Mouse (Mus musculus): ENCODE data around the gene Wwc1. TPM values are rescaled to one million over a fixed set of nuclear protein-coding genes. Genes with fewer than 3 reads are reported as not detected.
A peak's percentile ranks its signal among the peaks of the same experiment; 100 is the strongest.
"Not testable (repeated sequence)": the region's sequence is repeated elsewhere in the genome, so short reads cannot be mapped to it uniquely, and the experiment has no call there.

The Wwc1 gene
- total RNA-seq, 2 experiments from 2014 or later: not detected

- ATAC-seq (replicated peaks; ENCODE audit: low FRiP score, poor library complexity, severe bottlenecking): not testable (repeated sequence)
These were observed 137.8 kb downstream of the Wwc1 start for GRCm38 (mm10) chr11:35842560-35842959.

DNA sequence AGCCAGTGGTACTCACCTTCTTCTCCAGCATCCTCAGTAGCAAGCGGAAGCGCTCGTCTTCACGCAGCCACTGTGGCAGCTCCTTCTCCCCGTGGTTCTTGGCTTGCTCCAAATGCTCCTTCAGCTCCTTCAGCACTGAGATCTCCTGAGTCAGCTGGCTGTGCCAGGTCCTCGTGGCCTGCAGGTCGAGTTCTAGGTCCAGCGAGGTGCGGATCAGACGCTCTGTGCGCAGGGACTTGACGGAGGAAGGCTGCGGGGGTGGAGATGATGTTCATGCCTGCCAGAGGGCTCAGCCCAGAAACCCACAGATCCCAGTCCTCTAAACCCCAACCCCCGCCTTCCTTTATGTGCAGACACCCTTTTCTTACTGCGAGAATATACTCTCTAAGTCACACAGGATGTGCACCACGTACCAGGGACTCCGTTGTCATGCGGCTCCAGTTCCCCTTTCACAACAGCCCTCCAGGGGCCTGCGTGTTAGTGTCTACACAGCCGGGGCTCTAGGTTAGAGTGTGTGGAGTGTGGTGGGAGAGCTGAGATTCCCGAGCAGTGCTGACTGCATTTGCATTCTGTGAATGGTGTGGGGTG, 138.5 kb downstream of the Wwc1 start:
- ATAC-seq (replicated peaks; ENCODE audit: low FRiP score, poor library complexity, severe bottlenecking): no peak

DNA sequence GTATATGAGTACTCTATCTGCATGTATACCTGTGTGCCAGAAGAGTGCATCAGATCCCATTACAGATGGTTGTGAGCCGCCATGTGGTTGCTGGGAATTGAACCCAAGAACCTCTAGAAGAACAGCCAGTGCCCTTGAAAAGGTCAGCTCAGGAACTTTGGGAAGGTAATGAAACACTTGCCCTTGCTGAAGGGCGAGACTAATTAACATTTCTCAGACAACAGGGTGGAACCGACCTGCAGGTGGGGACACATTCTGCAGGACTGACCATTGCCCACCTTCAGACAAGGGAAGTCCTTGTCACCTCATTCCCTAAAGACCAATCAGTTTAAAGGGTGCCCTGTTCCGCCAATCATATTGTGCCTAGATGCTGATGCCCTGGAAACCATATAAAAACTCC, 139.5 kb downstream of the Wwc1 start:
- ATAC-seq (replicated peaks; ENCODE audit: low FRiP score, poor library complexity, severe bottlenecking): not testable (repeated sequence)

GRCm38 (mm10) chr11:35840282-35840681, 140.0 kb downstream of the Wwc1 start:
- no peak for ATAC-seq (replicated peaks; ENCODE audit: low FRiP score, poor library complexity, severe bottlenecking)

GRCm38 (mm10) chr11:35838345-35839338, 141.7 kb downstream of the Wwc1 start:
- ATAC-seq (replicated peaks; ENCODE audit: low FRiP score, poor library complexity, severe bottlenecking): peak; percentile 92

GRCm38 (mm10) chr11:35837156-35838126, 142.9 kb downstream of the Wwc1 start:
- no peak for ATAC-seq (replicated peaks; ENCODE audit: low FRiP score, poor library complexity, severe bottlenecking)

DNA sequence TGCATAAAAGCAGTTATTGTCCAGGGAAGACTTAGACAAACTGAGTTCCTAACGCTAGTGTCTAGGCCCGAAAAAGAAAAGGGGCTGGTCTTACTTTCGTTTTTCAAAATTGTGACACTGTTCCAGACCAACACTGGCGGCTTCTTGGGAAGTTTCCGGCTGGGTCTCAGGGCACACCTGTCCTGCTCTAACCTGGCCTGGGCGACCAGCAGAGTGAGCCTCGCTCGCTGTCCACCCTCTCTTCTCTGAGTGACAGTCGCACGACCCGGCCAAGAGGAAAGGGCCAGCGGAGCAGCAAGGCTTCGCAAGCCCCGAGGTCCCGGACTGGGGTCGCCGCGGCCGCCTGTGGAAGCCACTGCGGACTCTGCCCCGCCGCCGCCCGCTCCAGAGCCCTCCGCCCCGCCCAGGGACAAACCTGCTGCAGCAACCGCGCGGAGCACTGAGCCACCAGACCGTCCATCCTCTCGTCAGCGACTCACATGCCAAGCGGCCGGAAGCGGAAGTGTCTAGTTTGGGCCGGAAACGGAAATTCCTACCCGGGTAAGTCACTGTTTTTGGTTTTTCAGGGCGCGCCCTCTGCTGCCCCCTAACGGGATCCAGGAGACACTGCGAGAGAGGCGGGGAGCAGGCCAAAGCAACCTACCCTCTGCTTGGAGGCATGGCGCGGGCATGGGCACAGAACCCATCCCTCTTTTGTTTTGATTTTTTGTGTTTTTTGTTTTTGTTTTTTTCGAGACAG, 146.1 kb downstream of the Wwc1 start, which contains the start of gene Rars:
Rars (minus strand) TSS at position 485 of the 739 bp plus-strand sequence.
- ATAC-seq (replicated peaks; ENCODE audit: low FRiP score, poor library complexity, severe bottlenecking): peak; percentile 91

DNA sequence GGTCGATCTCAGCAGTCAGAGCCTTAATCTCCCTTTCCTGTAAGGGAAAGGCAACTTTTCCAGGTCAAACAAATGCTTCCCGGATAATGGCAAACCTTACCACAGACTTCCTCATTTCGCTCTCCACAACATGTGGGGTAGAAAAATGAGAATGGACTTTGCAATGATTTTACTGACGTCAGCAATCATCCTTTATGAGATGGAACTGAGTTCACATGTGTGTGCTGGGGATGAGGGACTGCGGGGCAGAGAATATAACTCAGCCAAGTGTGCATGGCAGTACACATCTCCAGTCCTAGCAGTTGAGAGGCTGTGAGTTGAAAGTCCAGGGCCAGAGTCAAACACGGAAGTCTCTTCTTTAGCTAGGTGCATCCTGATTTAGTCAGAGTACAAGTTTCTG, 147.1 kb downstream of the Wwc1 start:
- ATAC-seq (replicated peaks; ENCODE audit: low FRiP score, poor library complexity, severe bottlenecking): no peak

GRCm38 (mm10) chr11:35832139-35832538, 148.2 kb downstream of the Wwc1 start:
- no peak for ATAC-seq (replicated peaks; ENCODE audit: low FRiP score, poor library complexity, severe bottlenecking)

GRCm38 (mm10) chr11:35827714-35828113, 152.6 kb downstream of the Wwc1 start:
- ATAC-seq (replicated peaks; ENCODE audit: low FRiP score, poor library complexity, severe bottlenecking): no peak

- no peak for ATAC-seq (replicated peaks; ENCODE audit: low FRiP score, poor library complexity, severe bottlenecking)
These were observed 164.0 kb downstream of the Wwc1 start for GRCm38 (mm10) chr11:35816316-35816715.

DNA sequence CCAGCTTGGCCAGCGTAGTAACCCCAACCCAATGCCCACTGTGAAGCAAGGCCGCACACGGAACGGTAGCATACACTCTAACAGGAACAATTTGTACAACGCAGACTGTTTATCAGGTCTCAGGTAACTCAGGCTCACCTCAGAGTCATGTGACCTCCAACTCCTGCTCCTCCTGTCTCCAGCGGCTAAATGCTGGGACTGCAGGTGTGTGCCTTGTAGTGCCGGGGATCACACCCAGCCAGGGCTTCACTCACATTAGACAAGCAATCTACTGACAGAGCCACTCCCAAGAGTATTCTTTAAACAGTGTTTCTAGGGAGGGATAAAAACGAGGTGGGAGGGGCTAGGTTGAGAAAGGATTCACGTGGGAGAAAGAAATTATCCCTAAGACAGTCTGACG, 168.9 kb downstream of the Wwc1 start:
- no peak for ATAC-seq (replicated peaks; ENCODE audit: low FRiP score, poor library complexity, severe bottlenecking)

- ATAC-seq (replicated peaks; ENCODE audit: low FRiP score, poor library complexity, severe bottlenecking): no peak
These were observed 179.0 kb downstream of the Wwc1 start for GRCm38 (mm10) chr11:35801332-35801731.

DNA sequence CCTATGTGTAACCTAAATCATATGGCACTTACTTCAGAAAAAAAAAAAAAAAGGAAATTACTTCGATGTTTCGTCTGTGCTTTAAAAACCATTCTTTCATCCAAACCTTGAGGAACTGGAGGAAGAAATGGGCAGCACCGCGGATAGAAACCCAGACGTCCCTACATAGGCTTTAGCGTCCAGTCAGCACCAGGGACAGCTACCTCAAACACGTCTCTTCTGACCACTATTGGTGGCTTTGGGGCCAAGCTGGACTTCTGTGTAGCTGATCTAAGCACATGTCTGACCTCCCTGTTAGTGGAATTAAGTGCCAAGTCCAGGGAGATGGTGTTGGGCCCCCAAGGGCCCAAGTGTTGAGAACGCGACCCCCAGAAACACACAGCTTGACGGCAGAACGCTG, 181.5 kb downstream of the Wwc1 start, which contains the start of gene Fbll1:
Fbll1 (minus strand) TSS at position 11 of the 400 bp plus-strand sequence.
- no peak for ATAC-seq (replicated peaks; ENCODE audit: low FRiP score, poor library complexity, severe bottlenecking)

DNA sequence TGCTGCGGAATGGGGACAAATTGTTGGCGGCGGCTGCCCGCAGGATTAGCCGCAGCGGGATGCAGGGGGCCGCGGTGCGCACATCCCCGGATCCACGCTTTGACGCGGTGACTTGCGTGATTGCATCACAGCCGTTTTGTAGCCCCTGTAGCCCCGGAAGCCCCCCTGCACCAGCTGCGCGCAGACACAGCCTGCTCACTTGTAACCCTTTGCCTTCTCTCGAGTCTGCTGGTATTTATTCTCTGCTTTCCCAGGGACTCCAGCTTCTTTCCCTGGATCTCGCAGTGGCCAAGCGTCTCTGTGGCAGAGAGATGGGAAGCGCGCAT, 181.9 kb downstream of the Wwc1 start:
- ATAC-seq (replicated peaks; ENCODE audit: low FRiP score, poor library complexity, severe bottlenecking): no peak

DNA sequence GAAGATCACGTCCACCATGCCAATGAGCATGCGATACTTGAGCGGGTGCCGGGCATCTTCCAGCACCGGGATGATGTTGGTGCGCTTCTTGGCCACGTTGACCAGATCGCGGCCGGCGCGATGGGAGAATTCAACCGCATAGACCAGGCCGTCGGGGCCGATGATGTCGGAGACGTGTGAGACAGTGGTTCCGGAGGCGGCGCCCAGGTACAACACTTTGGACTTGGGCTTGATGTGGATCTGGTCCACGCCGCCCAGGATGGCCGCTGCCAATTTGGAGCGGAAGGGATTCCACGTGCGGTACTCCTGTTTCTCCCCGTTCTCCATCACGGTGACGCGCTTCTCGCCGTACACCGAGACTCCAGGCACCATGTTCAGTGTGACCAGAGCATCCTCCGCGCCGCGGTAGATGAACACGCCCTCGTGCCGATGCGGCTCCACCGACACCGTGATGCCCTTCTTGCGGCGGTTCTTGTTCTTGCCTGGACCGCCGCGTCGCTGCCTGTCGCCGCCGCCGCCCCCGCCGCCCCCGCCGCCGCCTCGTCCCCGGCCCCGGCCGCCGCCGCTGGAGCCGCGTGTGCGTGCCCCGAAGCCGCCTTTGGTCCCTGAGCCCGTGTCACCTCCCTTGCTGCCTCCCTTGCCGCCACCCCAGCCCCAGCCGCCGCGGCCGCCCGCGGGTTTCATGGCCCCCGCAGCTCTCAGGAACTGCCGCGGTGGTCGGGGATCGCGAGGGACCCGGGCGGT, 182.4 kb downstream of the Wwc1 start:
- ATAC-seq (replicated peaks; ENCODE audit: low FRiP score, poor library complexity, severe bottlenecking): no peak

- ATAC-seq (replicated peaks; ENCODE audit: low FRiP score, poor library complexity, severe bottlenecking): not testable (repeated sequence)
These were observed 187.5 kb downstream of the Wwc1 start for GRCm38 (mm10) chr11:35792800-35793199.

DNA sequence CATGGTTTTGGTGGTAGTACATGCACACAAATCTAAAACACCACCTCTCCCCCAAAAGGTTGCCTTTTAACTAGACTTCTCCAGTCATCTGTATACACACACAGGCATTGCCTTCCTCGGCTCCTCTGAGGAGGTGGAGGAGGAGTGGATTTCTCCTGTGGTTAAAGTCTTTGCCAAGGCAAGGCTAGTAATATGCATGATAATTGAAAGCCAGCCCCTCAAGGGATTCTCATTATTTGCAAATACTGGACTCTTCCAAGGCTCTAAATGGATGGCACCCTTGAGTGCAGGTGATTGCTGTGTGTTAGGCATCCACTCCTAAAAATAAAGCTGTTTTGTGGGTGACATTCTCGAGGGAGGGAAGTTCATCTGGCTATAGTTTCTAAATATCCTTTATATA, 191.9 kb downstream of the Wwc1 start:
- no peak for ATAC-seq (replicated peaks; ENCODE audit: low FRiP score, poor library complexity, severe bottlenecking)
